Mouse (Mus musculus): ENCODE data around the gene Slc44a1.

The Slc44a1 gene

DNA sequence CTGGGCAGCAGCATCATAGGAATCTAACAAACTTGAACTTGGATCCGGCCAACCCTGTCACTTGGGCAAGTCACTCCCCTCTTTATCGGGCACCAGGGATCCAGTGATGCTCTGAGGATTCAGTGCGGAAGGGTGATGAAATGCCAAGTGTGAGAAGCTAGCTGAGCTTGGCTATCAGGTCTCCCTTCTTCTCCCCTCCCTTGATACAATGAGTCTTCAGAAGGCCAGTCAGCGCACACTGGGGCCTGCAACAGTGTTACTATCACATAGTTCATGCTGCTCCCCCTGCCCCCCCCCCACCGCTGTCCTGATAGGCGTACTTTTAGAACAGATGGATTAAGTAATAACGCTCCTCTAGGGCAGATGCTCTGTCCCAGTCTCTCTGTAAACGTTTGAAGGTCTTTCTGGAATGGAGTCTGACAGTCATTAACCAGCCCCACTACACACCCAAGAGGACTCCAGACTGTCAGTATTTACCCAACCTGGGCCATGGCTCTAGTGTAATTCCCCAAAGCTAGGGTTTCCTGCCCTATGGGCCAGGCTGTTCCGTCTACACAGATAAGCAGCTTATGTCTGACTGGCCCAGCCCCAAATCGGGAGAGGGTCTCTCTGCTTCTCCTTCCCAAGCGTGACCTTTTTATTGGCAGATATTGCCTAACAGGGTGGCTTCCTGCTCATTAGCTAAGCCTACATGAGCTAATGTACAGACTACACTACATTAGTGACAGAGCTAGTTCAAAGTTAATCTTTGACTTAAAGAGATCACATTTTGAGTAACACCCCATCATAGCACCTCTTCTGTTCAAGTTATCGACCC, 155.2 kb downstream of the Slc44a1 start:
- DNase-seq (ENCODE audit: low read depth in 2 of 2, low spot score in 2 of 2), result no peak

DNA sequence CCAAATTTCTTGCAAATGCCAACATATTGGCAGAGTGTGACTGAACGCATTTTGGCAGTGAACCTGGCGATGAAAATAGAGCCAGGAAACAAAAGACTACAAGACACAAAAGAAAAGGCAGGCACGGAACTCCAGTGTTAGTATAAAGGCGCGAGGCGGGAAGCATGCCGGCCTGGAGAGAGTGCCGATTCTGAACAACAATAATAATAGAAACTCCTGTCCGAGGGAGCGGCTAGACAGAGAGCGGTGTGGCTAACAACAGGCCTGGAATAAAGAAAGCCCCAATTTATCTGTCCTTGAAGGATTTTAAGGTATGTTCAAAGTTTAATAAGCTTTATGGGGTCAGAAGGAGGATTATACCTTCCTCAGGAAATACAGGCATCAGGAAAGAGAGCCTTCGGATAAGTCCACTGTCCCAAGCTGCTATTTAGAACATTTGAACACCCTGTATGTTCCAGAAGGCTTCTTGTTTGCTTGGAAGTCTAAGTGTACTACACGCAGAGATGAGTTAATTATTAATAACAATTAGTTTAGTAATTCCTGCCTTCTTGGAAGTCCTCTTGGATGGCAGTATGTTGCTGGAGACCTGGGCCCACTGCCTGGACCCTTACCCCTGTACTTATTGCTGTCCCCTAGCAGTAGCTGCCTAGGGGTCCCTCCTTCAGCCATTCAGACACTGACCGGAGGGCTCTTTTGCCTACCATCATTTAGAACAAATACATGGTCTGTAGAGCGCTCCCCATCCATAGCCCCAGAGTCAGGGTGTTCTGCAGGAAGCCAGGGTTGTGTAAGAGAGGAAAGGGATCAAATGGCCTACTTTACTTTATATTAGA, 156.1 kb downstream of the Slc44a1 start:
- no peak for DNase-seq (ENCODE audit: low read depth in 2 of 2, low spot score in 2 of 2)

DNA sequence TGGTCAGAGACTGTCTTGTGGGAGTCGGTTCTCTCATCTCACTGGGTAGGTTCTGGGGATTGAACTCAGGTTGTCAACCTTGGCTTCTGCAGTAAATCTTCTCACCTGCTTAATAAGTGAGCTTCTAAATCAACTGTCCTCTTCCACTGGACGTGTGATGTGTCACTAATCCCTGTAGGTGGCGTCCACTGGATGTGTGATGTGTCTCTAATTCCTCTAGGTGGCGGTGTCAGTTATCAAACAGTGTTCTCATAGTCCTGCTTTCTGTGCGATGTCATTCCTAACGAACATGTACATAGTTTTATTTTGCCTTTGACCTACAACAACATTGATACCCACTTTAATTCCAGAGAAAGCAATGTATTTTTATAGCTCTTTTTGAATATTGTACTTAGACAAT, 160.2 kb downstream of the Slc44a1 start:
- DNase-seq (ENCODE audit: low read depth in 2 of 2, low spot score in 2 of 2), result no peak

- DNase-seq (ENCODE audit: low read depth in 2 of 2, low spot score in 2 of 2), result no peak
These were observed 174.5 kb downstream of the Slc44a1 start for GRCm38 (mm10) chr4:53614576-53615225.

- no peak for DNase-seq (ENCODE audit: low read depth in 2 of 2, low spot score in 2 of 2)
These were observed 177.8 kb downstream of the Slc44a1 start for GRCm38 (mm10) chr4:53617968-53618367.

- DNase-seq (ENCODE audit: low read depth in 2 of 2, low spot score in 2 of 2), result no peak
These were observed 179.9 kb downstream of the Slc44a1 start for GRCm38 (mm10) chr4:53620104-53620503.

- no peak for DNase-seq (ENCODE audit: low read depth in 2 of 2, low spot score in 2 of 2)
These were observed 180.9 kb downstream of the Slc44a1 start for GRCm38 (mm10) chr4:53621084-53621483.

GRCm38 (mm10) chr4:53621490-53621889, 181.3 kb downstream of the Slc44a1 start:
- no peak for DNase-seq (ENCODE audit: low read depth in 2 of 2, low spot score in 2 of 2)

GRCm38 (mm10) chr4:53623711-53624110, 183.5 kb downstream of the Slc44a1 start:
- no peak for DNase-seq (ENCODE audit: low read depth in 2 of 2, low spot score in 2 of 2)

- DNase-seq (ENCODE audit: low read depth in 2 of 2, low spot score in 2 of 2), result no peak
These were observed 184.6 kb downstream of the Slc44a1 start for GRCm38 (mm10) chr4:53624816-53625215.

- no peak for DNase-seq (ENCODE audit: low read depth in 2 of 2, low spot score in 2 of 2)
These were observed 185.1 kb downstream of the Slc44a1 start for GRCm38 (mm10) chr4:53625263-53625662.

- DNase-seq (ENCODE audit: low read depth in 2 of 2, low spot score in 2 of 2), result no peak
These were observed 188.7 kb downstream of the Slc44a1 start for GRCm38 (mm10) chr4:53628924-53629323.

DNA sequence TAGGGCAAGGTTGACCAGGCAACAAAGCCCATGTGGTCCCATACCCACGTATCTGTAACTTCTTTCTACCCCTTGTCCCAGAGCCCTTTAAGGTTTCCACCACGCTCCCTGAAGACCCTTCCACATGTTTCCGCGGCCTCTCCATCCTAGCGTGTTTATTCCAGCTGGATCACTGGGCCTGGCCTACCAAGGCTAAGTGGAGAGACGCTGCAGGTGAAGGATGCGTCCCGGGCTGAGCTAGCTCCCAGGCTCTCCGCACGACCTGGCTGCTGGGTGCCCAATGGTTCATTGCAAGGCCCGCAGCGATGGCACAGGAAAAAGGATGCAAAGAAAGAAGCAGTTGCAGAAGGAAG, 190.7 kb downstream of the Slc44a1 start:
- no peak for DNase-seq (ENCODE audit: low read depth in 2 of 2, low spot score in 2 of 2)

DNA sequence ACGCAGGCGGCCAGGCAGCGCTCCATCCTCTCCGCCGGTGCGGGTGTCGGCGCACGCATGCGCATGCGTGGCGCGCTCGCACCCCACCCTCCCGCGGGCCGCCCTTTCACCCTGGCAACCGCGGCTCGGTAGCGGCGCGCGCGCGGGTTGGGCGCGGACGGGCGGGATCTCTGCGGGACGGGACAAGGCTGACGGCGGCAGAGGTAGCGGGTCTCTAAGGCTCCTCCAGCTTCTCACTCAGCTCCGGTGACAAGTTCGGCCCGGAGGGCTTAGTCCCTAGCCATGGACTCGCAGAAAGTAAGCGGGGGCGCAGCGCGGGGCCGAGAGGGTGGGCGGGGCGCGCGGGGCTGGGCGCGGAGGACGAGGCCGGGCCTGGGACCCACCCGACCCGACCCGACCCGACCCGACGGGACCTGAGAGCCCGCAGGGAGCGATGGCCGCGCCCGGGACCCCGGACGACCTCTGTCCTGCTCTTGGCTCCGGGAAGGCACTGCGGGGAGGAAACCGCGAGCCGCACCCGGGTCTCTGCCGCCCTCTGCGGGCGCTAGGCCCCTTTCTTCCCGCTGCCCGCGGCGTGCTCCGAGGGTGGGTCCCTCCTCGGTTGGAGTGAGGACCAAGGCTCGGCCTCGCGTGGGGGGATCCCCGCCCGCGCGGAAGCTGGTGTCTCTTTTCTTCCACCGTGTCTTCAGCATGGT, 191.2 kb downstream of the Slc44a1 start, which contains the start of gene Fsd1l:
Fsd1l (plus strand) TSS at position 156 of the 695 bp plus-strand sequence.
- no peak for DNase-seq (ENCODE audit: low read depth in 2 of 2, low spot score in 2 of 2)

GRCm38 (mm10) chr4:53632011-53632349, 191.8 kb downstream of the Slc44a1 start:
- DNase-seq (ENCODE audit: low read depth in 2 of 2, low spot score in 2 of 2), result no peak

DNA sequence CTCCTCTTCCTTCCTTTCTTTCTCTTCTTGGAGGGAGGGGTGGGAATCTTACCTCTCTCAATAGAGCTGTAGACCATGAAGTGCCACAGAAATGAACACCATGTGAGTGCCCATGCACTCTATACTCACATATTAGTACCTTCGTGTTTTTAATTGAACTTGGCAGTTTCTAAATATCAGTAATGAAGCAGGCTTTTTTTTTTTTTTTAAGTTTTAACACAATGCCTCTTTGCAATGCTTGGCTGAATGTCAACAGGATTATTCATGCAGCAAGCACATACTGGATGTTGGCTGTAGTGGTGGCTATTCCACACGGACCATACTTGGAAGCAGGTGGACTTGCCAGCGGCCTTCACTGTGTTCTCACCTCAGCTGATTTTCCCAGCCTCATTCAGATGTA, 195.1 kb downstream of the Slc44a1 start:
- no peak for DNase-seq (ENCODE audit: low read depth in 2 of 2, low spot score in 2 of 2)

DNA sequence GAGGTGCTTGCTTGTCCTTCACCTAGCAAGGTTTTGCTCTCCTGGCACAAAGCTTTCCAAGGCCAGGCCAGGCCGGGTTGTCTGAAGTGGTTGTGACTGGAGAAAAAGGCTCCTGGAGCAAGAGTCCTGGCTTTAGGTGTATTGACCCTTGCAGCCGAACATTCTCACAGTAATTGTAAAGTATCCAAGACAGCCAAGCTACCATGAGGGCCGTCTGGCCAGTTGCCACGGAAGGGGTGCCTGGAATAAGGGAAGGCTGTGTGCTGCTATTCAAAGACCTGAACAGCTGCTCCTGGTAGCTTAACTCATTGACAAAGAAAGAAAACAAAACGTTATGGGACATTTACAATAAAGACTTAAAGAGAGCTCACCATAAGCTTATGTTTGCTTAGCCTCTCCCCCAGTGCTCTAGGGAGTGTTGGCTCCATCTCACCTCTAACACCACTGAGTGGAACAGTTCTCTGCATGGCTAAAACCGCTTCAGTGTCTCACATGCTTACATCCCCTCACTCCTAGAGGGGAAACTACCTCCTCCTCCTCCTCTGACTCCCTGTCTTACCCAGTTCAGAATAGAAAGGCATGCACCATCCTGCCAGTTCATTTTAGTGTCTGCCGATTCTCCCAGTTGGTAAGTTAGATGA, 197.2 kb downstream of the Slc44a1 start:
- no peak for DNase-seq (ENCODE audit: low read depth in 2 of 2, low spot score in 2 of 2)

DNA sequence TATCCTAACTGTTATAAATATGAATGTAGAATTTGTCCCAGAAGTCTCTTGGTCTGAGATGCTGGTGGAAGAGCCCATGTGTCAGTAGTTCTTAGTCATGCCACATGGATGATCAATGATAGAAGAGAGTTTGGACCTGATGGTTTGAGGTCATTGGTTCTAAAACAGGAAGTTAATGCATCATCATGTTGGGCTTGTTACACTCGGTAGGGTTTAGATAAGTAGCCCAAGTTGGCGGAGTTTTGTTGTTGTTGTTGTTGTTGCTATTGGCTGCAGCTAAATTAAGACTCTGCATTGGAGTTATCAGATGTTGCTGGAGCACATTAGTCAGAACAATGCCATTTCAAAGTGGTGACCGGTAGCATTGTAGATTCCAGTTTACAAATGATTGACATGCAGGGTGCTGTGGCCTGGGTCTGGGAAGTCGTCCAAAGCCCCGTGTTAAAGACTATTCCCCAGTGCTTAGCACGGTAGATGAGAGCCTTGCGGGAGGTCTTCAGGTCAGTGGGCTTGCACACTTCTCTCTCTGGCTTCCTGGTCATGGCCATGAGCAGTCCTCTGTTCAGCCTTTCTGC, 198.4 kb downstream of the Slc44a1 start:
- DNase-seq (ENCODE audit: low read depth in 2 of 2, low spot score in 2 of 2), result no peak

DNA sequence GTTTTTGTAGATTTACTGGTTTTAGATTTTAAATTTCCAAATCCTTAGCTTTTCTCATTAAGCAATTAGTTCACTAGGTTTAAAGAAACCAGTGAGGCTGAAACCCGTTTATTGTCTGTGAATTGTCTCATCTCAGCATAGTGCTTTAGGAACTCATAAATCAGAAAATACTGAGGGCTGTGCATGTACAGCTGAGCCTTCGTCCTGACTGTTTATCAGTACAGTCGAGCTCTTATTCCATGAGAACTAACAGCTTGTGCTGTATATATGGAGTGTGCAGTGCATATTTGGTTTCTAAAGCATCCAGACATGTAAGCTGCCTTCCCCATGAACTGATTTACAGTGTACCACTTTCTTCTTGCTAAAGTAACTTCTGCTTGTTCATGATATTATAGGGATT, 217.8 kb downstream of the Slc44a1 start:
- no peak for DNase-seq (ENCODE audit: low read depth in 2 of 2, low spot score in 2 of 2)

- no peak for DNase-seq (ENCODE audit: low read depth in 2 of 2, low spot score in 2 of 2)
These were observed 220.5 kb downstream of the Slc44a1 start for GRCm38 (mm10) chr4:53660711-53661110.

All from CD8-positive naive resting alpha-beta T cell, adult 2 months (primary cell).